Mouse (Mus musculus) ES-Bruce4 (cell line): Measurements from ENCODE around the gene Ugcg. TPM values are rescaled to one million over a fixed set of nuclear protein-coding genes. Genes with fewer than 3 reads are reported as not detected.

Source experiments
- H3K27ac ChIP-seq: 2 replicates; pipeline ENCODE4 v1.5.1; 2012; ENCODE audit warnings: low read length, inconsistent platforms; ENCODE audit not compliant: insufficient read depth
- H3K27me3 ChIP-seq: 2 replicates; pipeline ENCODE4 v1.6.1; 2012; ENCODE audit warnings: mild to moderate bottlenecking, low read length, inconsistent platforms; ENCODE audit not compliant: control insufficient read depth, poor library complexity, insufficient read depth, severe bottlenecking
- H3K36me3 ChIP-seq: 2 replicates; pipeline ENCODE4 v1.6.1; 2012; ENCODE audit warnings: inconsistent platforms, mild to moderate bottlenecking, low read length, moderate library complexity; ENCODE audit not compliant: control insufficient read depth, poor library complexity, insufficient read depth, severe bottlenecking
- H3K4me1 ChIP-seq: one replicate; pipeline ENCODE4 v1.8.1; 2011; ENCODE audit warnings: low read length; ENCODE audit not compliant: control insufficient read depth, insufficient read depth
- H3K4me3 ChIP-seq: 2 replicates; pipeline ENCODE4 v1.5.1; 2011; ENCODE audit warnings: low read depth, mild to moderate bottlenecking, low read length
- H3K9ac ChIP-seq: 2 replicates; pipeline ENCODE4 v1.6.1; 2012; ENCODE audit warnings: low read depth, mild to moderate bottlenecking, inconsistent platforms; ENCODE audit not compliant: poor library complexity, severe bottlenecking
- H3K9me3 ChIP-seq: replicated peaks from 2 replicates; pipeline ENCODE4 v1.6.1; 2012; ENCODE audit warnings: mild to moderate bottlenecking, low read length, inconsistent platforms; ENCODE audit not compliant: control insufficient read depth, poor library complexity, insufficient read depth, severe bottlenecking
- CTCF ChIP-seq: IDR thresholded peaks from one replicate; pipeline ENCODE4 v1.8.1; 2011; ENCODE audit warnings: low read depth, low read length
- EP300 ChIP-seq: IDR thresholded peaks from 2 replicates; pipeline ENCODE4 v1.6.1; 2011; ENCODE audit warnings: low read depth, low read length; ENCODE audit not compliant: insufficient read depth
- POLR2A ChIP-seq: IDR thresholded peaks from one replicate; pipeline ENCODE4 v1.8.1; 2011; ENCODE audit warnings: low read length; ENCODE audit not compliant: insufficient read depth
- polyA plus RNA-seq: library from polyadenylated mRNA; stranded (reverse); fragments of >200 nt; gene quantifications from 2 replicates; pipeline ENCODE4 v1.2.4, GENCODE M21; 2011; ENCODE audit warnings: low read depth; ENCODE audit not compliant: missing spikeins, insufficient read depth, insufficient read length

Gene Ugcg
- polyA plus RNA-seq: 60.0 and 61.2 TPM in 2 replicates

- TF ChIP-seq EP300 (no peak), POLR2A (no peak), CTCF (no peak)
- H3K27ac ChIP-seq: peak within 1 kb of the TSS; percentile 41; the same call in 1 of the 2 replicates
- H3K9me3 ChIP-seq: no peaks in the 10 kb centered on the region
- H3K4me3 ChIP-seq: peak within 1 kb of the TSS; percentile 83
- no peaks in the 10 kb centered on the region for H3K27me3 ChIP-seq
- H3K4me1 ChIP-seq: no peaks in the 10 kb centered on the region
- no peaks in the 10 kb centered on the region for H3K36me3 ChIP-seq
- peak within 1 kb of the TSS; percentile 83 for H3K9ac ChIP-seq
Measured at GRCm38 (mm10) chr4:59188802-59189545, at the start of gene Ugcg. Gene Ugcg, plus strand, starts transcription at chr4:59189257.

- peaks cover 1% of the 10 kb centered on the region; the same call in 1 of the 2 replicates for H3K27me3 ChIP-seq
- H3K9me3 ChIP-seq: no peaks in the 10 kb centered on the region
- H3K4me3 ChIP-seq: no peak overlapping the region
- no peaks in the 10 kb centered on the region for H3K36me3 ChIP-seq
- H3K4me1 ChIP-seq: no peaks in the 10 kb centered on the region
- no peak overlapping the region for H3K27ac ChIP-seq
- TF ChIP-seq CTCF: no peak
- no peak for TF ChIP-seq POLR2A
- no peak for TF ChIP-seq EP300
- H3K9ac ChIP-seq: no peak overlapping the region
Measured at GRCm38 (mm10) chr4:59149043-59149442, 40.0 kb upstream of the Ugcg start.

GRCm38 (mm10) chr4:59150907-59151306, 38.1 kb upstream of the Ugcg start:
- peaks cover 1% of the 10 kb centered on the region; the same call in 1 of the 2 replicates for H3K27me3 ChIP-seq
- H3K9me3 ChIP-seq: no peaks in the 10 kb centered on the region
- no peak overlapping the region for H3K27ac ChIP-seq
- no peaks in the 10 kb centered on the region for H3K36me3 ChIP-seq
- no peaks in the 10 kb centered on the region for H3K4me1 ChIP-seq
- no peak overlapping the region for H3K9ac ChIP-seq
- no peak overlapping the region for H3K4me3 ChIP-seq
- no peak for TF ChIP-seq CTCF
- no peak for TF ChIP-seq POLR2A
- TF ChIP-seq EP300: no peak

- no peak for TF ChIP-seq CTCF
- no peak for TF ChIP-seq EP300
- no peak for TF ChIP-seq POLR2A
- Histone ChIP-seq H3K36me3 (no peaks in the 10 kb centered on the region), H3K4me1 (no peaks in the 10 kb centered on the region), H3K27me3 (peaks cover 1% of the 10 kb centered on the region; the same call in 1 of the 2 replicates), H3K4me3 (no peak overlapping the region), H3K9me3 (no peaks in the 10 kb centered on the region), H3K27ac (no peak overlapping the region), H3K9ac (no peak overlapping the region)
Measured at GRCm38 (mm10) chr4:59151953-59152352, 37.1 kb upstream of the Ugcg start.

GRCm38 (mm10) chr4:59156897-59157592, 32.0 kb upstream of the Ugcg start:
- no peaks in the 10 kb centered on the region for H3K27me3 ChIP-seq
- no peak overlapping the region for H3K9ac ChIP-seq
- no peaks in the 10 kb centered on the region for H3K4me1 ChIP-seq
- H3K36me3 ChIP-seq: no peaks in the 10 kb centered on the region
- H3K9me3 ChIP-seq: no peaks in the 10 kb centered on the region
- no peak overlapping the region for H3K27ac ChIP-seq
- no peak overlapping the region for H3K4me3 ChIP-seq
- no peak for TF ChIP-seq CTCF
- TF ChIP-seq EP300: no peak
- no peak for TF ChIP-seq POLR2A

GRCm38 (mm10) chr4:59157654-59158053, 31.4 kb upstream of the Ugcg start:
- H3K27me3 ChIP-seq: no peaks in the 10 kb centered on the region
- no peaks in the 10 kb centered on the region for H3K4me1 ChIP-seq
- no peaks in the 10 kb centered on the region for H3K9me3 ChIP-seq
- H3K36me3 ChIP-seq: no peaks in the 10 kb centered on the region
- TF ChIP-seq POLR2A (no peak), CTCF (no peak), EP300 (no peak)
- no peak overlapping the region for H3K4me3 ChIP-seq
- H3K27ac ChIP-seq: no peak overlapping the region
- no peak overlapping the region for H3K9ac ChIP-seq
